Mouse (Mus musculus) megakaryocyte, adult 5-6 weeks (primary cell): ENCODE measurements around the gene Map3k10. TPM values are rescaled to one million over a fixed set of nuclear protein-coding genes. Genes with fewer than 3 reads are reported as not detected.

Source experiments
- ATAC-seq: 2 replicates; pipeline ENCODE4 v1.8.0; 2016; ENCODE audit warnings: mild to moderate bottlenecking, inconsistent platforms; ENCODE audit not compliant: poor library complexity, severe bottlenecking
- total RNA-seq, 2 experiments: library from RNA; stranded (forward) in 1 of 2; stranded (reverse) in 1 of 2; fragments of 153-499, 151-499 nt in 1 of 2; fragments of 221-1000, 200-1000 nt in 1 of 2; gene quantifications; 2 replicates each; pipeline versions ENCODE4 v1.2.3 to v1.2.4; 2015 to 2017

Gene Map3k10
- total RNA-seq (2015) (1.7 and 2.4 TPM in 2 replicates), total RNA-seq (2017) (2.3 and 4.3 TPM in 2 replicates)

GRCm38 (mm10) chr7:27674522-27675221 is at the start of gene Map3k10:
TSS of gene Map3k10 (minus strand) at chr7:27674598.
- ATAC-seq, result peak; percentile 97

- ATAC-seq, result no peak
These were observed 47.6 kb upstream of the Map3k10 start for GRCm38 (mm10) chr7:27721951-27722350.

- ATAC-seq, result no peak
These were observed 36.0 kb upstream of the Map3k10 start for GRCm38 (mm10) chr7:27710402-27710801.

- no peak for ATAC-seq
These were observed 22.3 kb upstream of the Map3k10 start for GRCm38 (mm10) chr7:27696711-27697110.

GRCm38 (mm10) chr7:27691076-27691475 is 16.7 kb upstream of the Map3k10 start:
- peak; percentile 31; the same call in 1 of the 2 replicates for ATAC-seq

GRCm38 (mm10) chr7:27688815-27689612 is 14.6 kb upstream of the Map3k10 start, which contains the start of gene Zfp607b:
TSS of gene Zfp607b (plus strand) at chr7:27689340.
- peak; percentile 97 for ATAC-seq

- no peak for ATAC-seq
These were observed 13.9 kb upstream of the Map3k10 start for GRCm38 (mm10) chr7:27688246-27688788.

- no peak for ATAC-seq
These were observed 13.4 kb upstream of the Map3k10 start for GRCm38 (mm10) chr7:27687836-27688235.

GRCm38 (mm10) chr7:27687043-27687442 is 12.6 kb upstream of the Map3k10 start:
- no peak for ATAC-seq

- ATAC-seq, result 0 out of 2 replicates have a peak, but pooled peaks have one; percentile 23
These were observed 11.3 kb upstream of the Map3k10 start for GRCm38 (mm10) chr7:27685681-27686080.

- ATAC-seq, result no peak
These were observed 10.8 kb upstream of the Map3k10 start for GRCm38 (mm10) chr7:27685220-27685619.

GRCm38 (mm10) chr7:27683218-27683617 is 8.8 kb upstream of the Map3k10 start:
- ATAC-seq, result no peak

GRCm38 (mm10) chr7:27675222-27675612 is 819 bp upstream of the Map3k10 start:
- no peak for ATAC-seq

GRCm38 (mm10) chr7:27674195-27674521 is 240 bp downstream of the Map3k10 start:
- ATAC-seq, result peak; percentile 22; the same call in 1 of the 2 replicates

- peak; percentile 47; the same call in 1 of the 2 replicates for ATAC-seq
These were observed 745 bp downstream of the Map3k10 start for GRCm38 (mm10) chr7:27673575-27674131.

- ATAC-seq, result no peak
These were observed 1.3 kb downstream of the Map3k10 start for GRCm38 (mm10) chr7:27673064-27673574.

- no peak for ATAC-seq
These were observed 12.4 kb downstream of the Map3k10 start for GRCm38 (mm10) chr7:27662038-27662437.

- ATAC-seq, result no peak
These were observed 15.4 kb downstream of the Map3k10 start for GRCm38 (mm10) chr7:27658712-27659663.

GRCm38 (mm10) chr7:27657824-27658395 is 16.5 kb downstream of the Map3k10 start:
- no peak for ATAC-seq

GRCm38 (mm10) chr7:27656600-27656999 is 17.8 kb downstream of the Map3k10 start:
- ATAC-seq, result no peak
